Mouse (Mus musculus): Measurements from ENCODE around the gene Mfsd2a.

DNA sequence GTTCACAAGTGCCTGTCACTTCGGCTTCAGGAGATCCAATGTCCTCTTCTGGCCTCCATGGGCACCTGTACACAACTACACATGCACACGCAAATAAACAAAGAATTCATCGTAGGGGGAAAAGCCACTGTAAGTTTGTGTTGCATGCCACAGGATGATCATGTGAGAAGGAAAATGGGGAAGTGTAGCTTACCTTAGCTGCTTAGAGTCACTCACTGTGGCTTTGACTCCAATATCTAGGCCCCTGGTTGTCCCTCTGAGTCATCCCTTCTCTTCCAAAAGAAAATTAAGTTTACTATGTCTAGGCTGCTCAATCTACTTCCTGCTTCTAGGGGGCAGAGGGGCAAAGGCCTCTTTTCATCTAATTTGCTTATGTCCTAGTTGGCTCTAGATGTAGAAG is 57.3 kb downstream of the Mfsd2a start:
- no peak for TF ChIP-seq CTCF (IDR thresholded peaks at IDR 0.05; ENCODE audit: low read depth)
- no peak for TF ChIP-seq EP300 (IDR thresholded peaks at IDR 0.05; ENCODE audit: low read depth)
